Mouse (Mus musculus): ENCODE results near the gene Slc25a21. TPM values are rescaled to one million over a fixed set of nuclear protein-coding genes. Genes with fewer than 3 reads are reported as not detected.

The Slc25a21 gene
- polyA plus RNA-seq, 1 experiment: not detected

DNA sequence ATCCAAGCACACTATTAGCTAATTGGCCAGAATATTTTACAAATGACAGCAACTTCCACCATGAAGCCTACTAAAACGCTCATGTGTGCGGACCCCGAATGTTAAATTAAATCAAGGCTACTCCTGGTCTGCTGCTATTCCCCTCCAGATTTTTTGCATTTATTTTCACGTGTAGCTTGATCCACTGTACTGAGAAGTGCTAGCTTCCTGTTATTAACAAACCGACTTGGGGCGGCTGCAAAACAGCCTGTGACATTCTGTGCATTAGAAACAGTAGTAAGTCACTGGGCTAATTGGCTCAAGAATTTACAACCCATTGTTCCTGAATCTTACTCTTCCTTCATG lies 478.6 kb downstream of the Slc25a21 start:
- no peaks in the 10 kb centered on the region for H3K36me3 ChIP-seq (ENCODE audit: control insufficient read depth, insufficient read depth)
- H3K4me3 ChIP-seq (ENCODE audit: insufficient read depth, poor library complexity, severe bottlenecking): no peak overlapping the region
- H3K79me2 ChIP-seq (ENCODE audit: control insufficient read depth, insufficient read depth): no peaks in the 10 kb centered on the region
- no peak overlapping the region for H3ac ChIP-seq (ENCODE audit: control insufficient read depth, insufficient read length, low read depth)
- TF ChIP-seq MYOD1 (IDR thresholded peaks at IDR 0.05; ENCODE audit: control insufficient read depth, insufficient read length, low read depth) (no peak), CEBPB (IDR thresholded peaks at IDR 0.05; ENCODE audit: low read depth) (no peak), FOSL1 (IDR thresholded peaks at IDR 0.05; ENCODE audit: insufficient read depth, low read length, poor library complexity, severe bottlenecking) (no peak), MAX (IDR thresholded peaks at IDR 0.05) (no peak), USF1 (IDR thresholded peaks at IDR 0.05; ENCODE audit: low read depth) (no peak), MYOG (IDR thresholded peaks at IDR 0.05; ENCODE audit: control insufficient read depth, extremely low read depth, insufficient read length) (no peak), CTCF (IDR thresholded peaks at IDR 0.05; ENCODE audit: control insufficient read depth, insufficient read depth, insufficient read length) (no peak)
- no peaks in the 10 kb centered on the region for H3K79me3 ChIP-seq (ENCODE audit: low read depth)
- no peaks in the 10 kb centered on the region for H3K27me3 ChIP-seq (ENCODE audit: control insufficient read depth, insufficient read depth, insufficient read length)

DNA sequence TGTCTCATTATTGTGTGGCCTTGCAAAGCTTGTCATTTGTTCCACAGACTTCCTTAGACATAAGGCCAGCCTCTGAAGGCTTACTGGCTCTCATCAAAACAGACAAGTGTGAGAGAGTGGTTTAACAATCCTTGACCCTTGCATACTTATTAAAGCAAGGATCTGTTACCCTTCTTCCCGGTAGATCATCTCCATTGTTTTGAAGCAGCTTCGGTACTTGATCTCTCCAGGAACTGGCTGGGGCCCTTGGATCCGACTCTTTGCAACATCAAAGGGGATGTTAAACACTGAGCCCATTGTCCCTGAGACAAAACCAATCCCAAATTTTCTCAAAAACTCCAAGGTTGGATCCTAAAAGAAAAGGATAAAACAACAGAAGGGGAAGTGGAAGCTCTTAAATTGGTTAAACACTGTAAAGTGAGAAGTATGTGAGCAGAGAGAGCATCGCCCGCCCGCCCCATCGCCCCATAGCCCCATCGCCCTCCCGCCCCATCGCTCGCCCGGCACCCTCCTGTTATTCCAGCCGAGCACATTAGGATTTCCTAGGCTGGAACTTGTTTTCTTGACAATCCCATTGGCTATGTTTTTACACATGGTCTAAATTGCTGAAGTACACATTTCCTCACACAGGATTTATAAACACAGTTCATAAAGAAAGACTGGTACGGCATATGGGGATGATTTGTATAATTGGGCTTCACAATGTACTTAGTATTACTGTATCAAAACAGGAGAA lies 479.1 kb downstream of the Slc25a21 start:
- no peaks in the 10 kb centered on the region for H3K79me2 ChIP-seq (ENCODE audit: control insufficient read depth, insufficient read depth)
- no peaks in the 10 kb centered on the region for H3K79me3 ChIP-seq (ENCODE audit: low read depth)
- H3ac ChIP-seq (ENCODE audit: control insufficient read depth, insufficient read length, low read depth): no peak overlapping the region
- no peaks in the 10 kb centered on the region for H3K36me3 ChIP-seq (ENCODE audit: control insufficient read depth, insufficient read depth)
- H3K4me3 ChIP-seq (ENCODE audit: insufficient read depth, poor library complexity, severe bottlenecking): no peak overlapping the region
- H3K27me3 ChIP-seq (ENCODE audit: control insufficient read depth, insufficient read depth, insufficient read length): no peaks in the 10 kb centered on the region
- TF ChIP-seq CEBPB (IDR thresholded peaks at IDR 0.05; ENCODE audit: low read depth) (no peak), MAX (IDR thresholded peaks at IDR 0.05) (no peak), FOSL1 (IDR thresholded peaks at IDR 0.05; ENCODE audit: insufficient read depth, low read length, poor library complexity, severe bottlenecking) (no peak), MYOD1 (IDR thresholded peaks at IDR 0.05; ENCODE audit: control insufficient read depth, insufficient read length, low read depth) (no peak), MYOG (IDR thresholded peaks at IDR 0.05; ENCODE audit: control insufficient read depth, extremely low read depth, insufficient read length) (no peak), CTCF (IDR thresholded peaks at IDR 0.05; ENCODE audit: control insufficient read depth, insufficient read depth, insufficient read length) (no peak), USF1 (IDR thresholded peaks at IDR 0.05; ENCODE audit: low read depth) (no peak)

DNA sequence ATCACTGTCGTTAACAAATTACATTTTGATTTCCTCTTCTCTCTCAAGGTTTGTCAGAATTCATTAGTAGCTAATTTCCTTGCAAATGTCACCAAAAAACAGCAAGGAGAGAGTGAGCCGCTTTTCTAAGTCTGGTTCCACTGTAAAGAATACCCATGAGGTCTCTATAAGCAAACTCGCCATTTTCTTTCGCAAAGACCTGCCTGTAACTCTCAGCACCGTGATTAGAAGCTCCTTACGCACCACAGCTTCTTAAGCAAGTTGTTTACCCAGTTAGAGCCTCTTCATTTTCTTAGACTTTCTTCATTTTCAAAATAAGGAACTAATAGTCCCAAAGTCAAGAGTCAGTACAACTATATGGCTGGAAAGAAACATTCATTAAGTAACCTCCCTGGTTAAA lies 496.3 kb downstream of the Slc25a21 start:
- H3K27me3 ChIP-seq (ENCODE audit: control insufficient read depth, insufficient read depth, insufficient read length): peaks cover 18% of the 10 kb centered on the region
- no peaks in the 10 kb centered on the region for H3K79me3 ChIP-seq (ENCODE audit: low read depth)
- no peak overlapping the region for H3K4me3 ChIP-seq (ENCODE audit: insufficient read depth, poor library complexity, severe bottlenecking)
- TF ChIP-seq USF1 (IDR thresholded peaks at IDR 0.05; ENCODE audit: low read depth) (no peak), MYOD1 (IDR thresholded peaks at IDR 0.05; ENCODE audit: control insufficient read depth, insufficient read length, low read depth) (no peak), MAX (IDR thresholded peaks at IDR 0.05) (no peak), FOSL1 (IDR thresholded peaks at IDR 0.05; ENCODE audit: insufficient read depth, low read length, poor library complexity, severe bottlenecking) (no peak), CTCF (IDR thresholded peaks at IDR 0.05; ENCODE audit: control insufficient read depth, insufficient read depth, insufficient read length) (no peak), MYOG (IDR thresholded peaks at IDR 0.05; ENCODE audit: control insufficient read depth, extremely low read depth, insufficient read length) (no peak), CEBPB (IDR thresholded peaks at IDR 0.05; ENCODE audit: low read depth) (no peak)
- no peaks in the 10 kb centered on the region for H3K79me2 ChIP-seq (ENCODE audit: control insufficient read depth, insufficient read depth)
- H3K36me3 ChIP-seq (ENCODE audit: control insufficient read depth, insufficient read depth): no peaks in the 10 kb centered on the region
- H3ac ChIP-seq (ENCODE audit: control insufficient read depth, insufficient read length, low read depth): no peak overlapping the region

DNA sequence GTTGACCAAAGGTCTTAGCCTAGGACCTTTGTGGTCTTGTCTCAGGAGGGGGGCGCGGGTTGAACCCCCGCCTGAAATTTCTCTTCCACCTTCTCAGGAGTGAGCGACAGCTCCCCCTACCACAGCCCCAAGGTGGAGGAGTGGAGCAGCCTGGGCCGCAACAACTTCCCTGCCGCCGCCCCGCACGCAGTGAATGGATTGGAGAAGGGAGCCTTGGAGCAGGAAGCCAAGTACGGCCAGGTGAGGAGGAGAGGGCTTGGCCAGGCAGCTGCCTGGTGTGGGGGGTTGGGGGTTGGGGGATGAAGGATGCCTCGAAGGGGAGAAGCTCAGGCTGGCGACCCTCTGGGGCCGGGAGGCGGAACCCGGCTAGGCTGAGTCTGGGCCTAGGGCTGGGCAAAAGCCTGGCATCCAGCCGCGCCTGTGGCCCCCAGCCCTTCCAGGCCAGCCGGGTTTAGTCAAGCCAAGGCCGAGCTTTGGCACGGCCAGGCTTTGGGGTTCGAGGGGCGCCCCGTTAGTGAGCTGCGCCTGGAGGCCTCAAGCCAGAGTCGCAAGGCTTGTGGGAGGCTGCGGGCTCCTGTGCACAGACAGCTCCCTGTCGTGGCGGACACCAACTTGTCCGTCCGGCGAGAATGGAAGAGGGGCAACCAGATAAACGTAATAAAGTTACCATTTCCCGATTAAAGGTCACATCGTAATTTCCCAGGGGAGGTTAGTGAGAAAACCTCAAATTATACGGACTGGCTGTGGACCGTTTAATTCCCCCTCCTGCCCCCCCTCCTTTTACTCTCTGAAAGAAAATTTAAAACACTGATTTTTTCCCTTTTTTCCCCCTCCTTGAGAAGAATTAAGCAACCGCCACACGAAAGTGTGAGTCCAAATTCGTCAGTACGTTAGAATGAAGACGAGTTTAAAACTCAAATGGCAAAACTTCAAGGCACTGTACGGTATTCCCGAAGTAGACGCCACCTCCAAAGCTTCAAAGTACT lies 497.1 kb downstream of the Slc25a21 start:
- H3K79me2 ChIP-seq (ENCODE audit: control insufficient read depth, insufficient read depth): no peaks in the 10 kb centered on the region
- no peak overlapping the region for H3ac ChIP-seq (ENCODE audit: control insufficient read depth, insufficient read length, low read depth)
- no peak overlapping the region for H3K4me3 ChIP-seq (ENCODE audit: insufficient read depth, poor library complexity, severe bottlenecking)
- TF ChIP-seq MAX (IDR thresholded peaks at IDR 0.05): no peak
- no peak for TF ChIP-seq CTCF (IDR thresholded peaks at IDR 0.05; ENCODE audit: control insufficient read depth, insufficient read depth, insufficient read length)
- TF ChIP-seq CEBPB (IDR thresholded peaks at IDR 0.05; ENCODE audit: low read depth): no peak
- no peak for TF ChIP-seq MYOD1 (IDR thresholded peaks at IDR 0.05; ENCODE audit: control insufficient read depth, insufficient read length, low read depth)
- TF ChIP-seq FOSL1 (IDR thresholded peaks at IDR 0.05; ENCODE audit: insufficient read depth, low read length, poor library complexity, severe bottlenecking): no peak
- no peak for TF ChIP-seq MYOG (IDR thresholded peaks at IDR 0.05; ENCODE audit: control insufficient read depth, extremely low read depth, insufficient read length)
- TF ChIP-seq USF1 (IDR thresholded peaks at IDR 0.05; ENCODE audit: low read depth): no peak
- H3K79me3 ChIP-seq (ENCODE audit: low read depth): no peaks in the 10 kb centered on the region
- H3K36me3 ChIP-seq (ENCODE audit: control insufficient read depth, insufficient read depth): no peaks in the 10 kb centered on the region
- peaks cover 26% of the 10 kb centered on the region for H3K27me3 ChIP-seq (ENCODE audit: control insufficient read depth, insufficient read depth, insufficient read length)

DNA sequence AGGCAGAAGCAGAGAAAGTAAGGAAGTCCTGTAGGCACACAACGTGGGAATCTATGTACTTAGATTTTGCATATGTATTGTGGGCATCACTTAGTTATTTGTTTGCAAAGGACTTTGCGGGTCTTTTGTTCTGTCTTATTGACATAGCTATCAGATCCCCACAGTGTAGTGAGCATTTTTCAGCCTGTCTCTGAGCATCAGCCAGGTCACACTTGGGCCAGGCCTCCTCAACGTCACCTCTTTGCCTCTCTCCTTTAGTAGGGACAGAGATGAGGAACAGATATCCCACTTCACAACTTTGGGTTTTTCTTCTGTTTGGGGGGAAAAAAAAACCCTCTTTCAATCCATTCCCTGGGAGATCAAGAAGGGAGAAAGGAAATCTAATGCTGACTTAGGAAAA lies 497.9 kb downstream of the Slc25a21 start:
- no peaks in the 10 kb centered on the region for H3K79me3 ChIP-seq (ENCODE audit: low read depth)
- no peak for TF ChIP-seq MAX (IDR thresholded peaks at IDR 0.05)
- TF ChIP-seq MYOG (IDR thresholded peaks at IDR 0.05; ENCODE audit: control insufficient read depth, extremely low read depth, insufficient read length): no peak
- no peak for TF ChIP-seq USF1 (IDR thresholded peaks at IDR 0.05; ENCODE audit: low read depth)
- no peak for TF ChIP-seq FOSL1 (IDR thresholded peaks at IDR 0.05; ENCODE audit: insufficient read depth, low read length, poor library complexity, severe bottlenecking)
- no peak for TF ChIP-seq MYOD1 (IDR thresholded peaks at IDR 0.05; ENCODE audit: control insufficient read depth, insufficient read length, low read depth)
- TF ChIP-seq CEBPB (IDR thresholded peaks at IDR 0.05; ENCODE audit: low read depth): no peak
- no peak for TF ChIP-seq CTCF (IDR thresholded peaks at IDR 0.05; ENCODE audit: control insufficient read depth, insufficient read depth, insufficient read length)
- H3K79me2 ChIP-seq (ENCODE audit: control insufficient read depth, insufficient read depth): no peaks in the 10 kb centered on the region
- peaks cover 33% of the 10 kb centered on the region for H3K27me3 ChIP-seq (ENCODE audit: control insufficient read depth, insufficient read depth, insufficient read length)
- H3K36me3 ChIP-seq (ENCODE audit: control insufficient read depth, insufficient read depth): no peaks in the 10 kb centered on the region
- no peak overlapping the region for H3ac ChIP-seq (ENCODE audit: control insufficient read depth, insufficient read length, low read depth)
- no peak overlapping the region for H3K4me3 ChIP-seq (ENCODE audit: insufficient read depth, poor library complexity, severe bottlenecking)

All from C2C12 (cell line).